Mouse (Mus musculus) liver, adult 2 months (tissue): ENCODE measurements around the gene Nfam1.

Experiments
- CTCF ChIP-seq: fragments of 200-500 bp; IDR thresholded peaks from 2 replicates; pipeline ENCODE4 v1.5.1; 2011; ENCODE audit warnings: low read depth, low read length, control low read depth
- POLR2A ChIP-seq: fragments of 200-500 bp; IDR thresholded peaks from 2 replicates; pipeline ENCODE4 v1.6.1; 2011; ENCODE audit warnings: low read length, control low read depth; ENCODE audit not compliant: insufficient read depth; ENCODE audit errors: extremely low read depth

GRCm38 (mm10) chr15:82995239-82995638 lies 37.9 kb downstream of the Nfam1 start:
- TF ChIP-seq POLR2A (no peak), CTCF (no peak)
